Mouse (Mus musculus) bone marrow macrophage, adult 2 months (primary cell): ENCODE data around the gene Myl10.

Source experiments
- CTCF ChIP-seq: IDR thresholded peaks from 2 replicates; pipeline ENCODE4 v1.5.1; 2012; ENCODE audit warnings: low read depth, mild to moderate bottlenecking, low read length, moderate library complexity
- POLR2A ChIP-seq: IDR thresholded peaks from 2 replicates; pipeline ENCODE4 v1.6.1; 2012; ENCODE audit warnings: mild to moderate bottlenecking, low read depth, low read length, borderline replicate concordance

DNA sequence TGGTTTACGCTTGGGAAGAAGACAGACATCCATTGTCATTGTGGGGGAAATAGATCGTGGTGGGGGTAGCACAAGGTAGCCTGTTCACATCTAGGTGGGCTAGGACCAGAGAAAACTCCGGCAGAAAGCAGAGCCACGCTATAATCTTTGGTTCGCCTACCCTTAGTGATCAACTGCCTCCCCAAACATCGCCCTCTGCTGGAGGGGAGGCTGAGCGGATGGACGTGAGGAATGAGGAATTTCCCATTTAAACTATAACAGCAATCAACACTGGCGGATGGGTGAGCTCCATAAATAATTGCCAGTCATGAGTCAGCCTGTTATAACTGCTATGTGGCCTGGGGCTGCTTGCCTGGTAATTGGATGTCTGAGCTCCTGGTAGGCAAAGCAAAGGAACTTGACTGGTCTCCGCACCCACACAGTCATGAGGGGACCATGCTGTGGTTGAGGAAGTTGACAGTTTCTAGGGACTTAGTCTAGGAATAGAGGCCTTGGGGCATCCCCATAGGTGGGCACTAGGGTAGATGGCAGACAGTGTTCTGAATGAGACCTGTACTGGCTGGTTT lies 36.0 kb upstream of the Myl10 start:
- TF ChIP-seq CTCF (no peak), POLR2A (no peak)
